Mouse (Mus musculus) heart, adult 2 months (tissue): ENCODE measurements at regions not wholly inside any gene's neighbourhood (a gene's known extent, or its start where the extent isn't known, plus 50 kb on each side); places are given as distances from the start of the nearest gene placed in this dataset.

Experiments
- CTCF ChIP-seq: fragments of 200-600 bp; IDR thresholded peaks from 2 replicates; pipeline ENCODE4 v1.8.1; 2022; ENCODE audit warnings: antibody characterized with exemption, mild to moderate bottlenecking, moderate library complexity
- POLR2A ChIP-seq: fragments of 200-500 bp; IDR thresholded peaks from 2 replicates; pipeline ENCODE4 v1.6.1; 2011; ENCODE audit warnings: mild to moderate bottlenecking, low read depth, low read length, control low read depth; ENCODE audit not compliant: insufficient read depth

DNA sequence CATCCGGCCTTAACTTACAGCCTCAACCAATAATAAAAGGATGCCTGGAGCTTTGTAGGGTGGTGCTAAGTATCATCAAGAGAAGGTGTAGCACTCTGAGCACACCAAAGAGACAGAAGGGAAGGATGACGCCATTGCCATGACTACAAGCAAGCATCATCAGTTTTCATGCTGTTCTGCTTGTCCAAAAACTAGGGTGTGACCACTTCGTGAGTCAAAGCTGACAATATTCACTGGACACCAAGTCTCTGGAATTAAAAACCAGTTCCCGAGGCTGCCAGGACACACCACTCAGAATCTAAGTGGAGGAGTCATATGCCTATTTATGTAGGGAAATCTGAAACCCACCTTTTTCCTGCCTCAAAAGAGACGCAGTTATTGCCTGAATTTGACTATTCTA, 136.4 kb upstream of the Zfp648 start:
- no peak for TF ChIP-seq POLR2A
- TF ChIP-seq CTCF, result no peak
